Mouse (Mus musculus): ENCODE data around the gene Trim46.

The Trim46 gene

GRCm38 (mm10) chr3:89214681-89215411, 31.3 kb downstream of the Trim46 start, which contains the start of gene Thbs3:
Gene Thbs3, plus strand, starts transcription at chr3:89215180.
- ATAC-seq (ENCODE audit: insufficient number of reproducible peaks, low FRiP score, low TSS enrichment) = no peak

GRCm38 (mm10) chr3:89213803-89214530, 32.1 kb downstream of the Trim46 start:
- ATAC-seq (ENCODE audit: insufficient number of reproducible peaks, low FRiP score, low TSS enrichment) = peak; percentile 79

GRCm38 (mm10) chr3:89210731-89211130, 35.4 kb downstream of the Trim46 start:
- no peak for ATAC-seq (ENCODE audit: insufficient number of reproducible peaks, low FRiP score, low TSS enrichment)

- no peak for ATAC-seq (ENCODE audit: insufficient number of reproducible peaks, low FRiP score, low TSS enrichment)
Measured at GRCm38 (mm10) chr3:89210162-89210561, 35.9 kb downstream of the Trim46 start.

GRCm38 (mm10) chr3:89209731-89210130, 36.4 kb downstream of the Trim46 start:
- ATAC-seq (ENCODE audit: insufficient number of reproducible peaks, low FRiP score, low TSS enrichment) = no peak

- ATAC-seq (ENCODE audit: insufficient number of reproducible peaks, low FRiP score, low TSS enrichment) = no peak
Measured at GRCm38 (mm10) chr3:89208736-89209135, 37.4 kb downstream of the Trim46 start.

- ATAC-seq (ENCODE audit: insufficient number of reproducible peaks, low FRiP score, low TSS enrichment) = no peak
Measured at GRCm38 (mm10) chr3:89208075-89208657, 37.9 kb downstream of the Trim46 start.

GRCm38 (mm10) chr3:89206695-89207094, 39.4 kb downstream of the Trim46 start:
- ATAC-seq (ENCODE audit: insufficient number of reproducible peaks, low FRiP score, low TSS enrichment) = no peak

- ATAC-seq (ENCODE audit: insufficient number of reproducible peaks, low FRiP score, low TSS enrichment) = no peak
Measured at GRCm38 (mm10) chr3:89206079-89206478, 40.0 kb downstream of the Trim46 start.

GRCm38 (mm10) chr3:89203142-89203514, 43.0 kb downstream of the Trim46 start:
- peak; percentile 20; the same call in 1 of the 2 replicates for ATAC-seq (ENCODE audit: insufficient number of reproducible peaks, low FRiP score, low TSS enrichment)

GRCm38 (mm10) chr3:89202253-89203141, 43.6 kb downstream of the Trim46 start, which contains the start of gene Gba:
Gene Gba, plus strand, starts transcription at chr3:89202928.
- ATAC-seq (ENCODE audit: insufficient number of reproducible peaks, low FRiP score, low TSS enrichment) = peak; percentile 61; the same call in 1 of the 2 replicates

- ATAC-seq (ENCODE audit: insufficient number of reproducible peaks, low FRiP score, low TSS enrichment) = no peak
Measured at GRCm38 (mm10) chr3:89199839-89200238, 46.3 kb downstream of the Trim46 start.

- ATAC-seq (ENCODE audit: insufficient number of reproducible peaks, low FRiP score, low TSS enrichment) = peak; percentile 87
Measured at GRCm38 (mm10) chr3:89195979-89196877, 49.9 kb downstream of the Trim46 start.

GRCm38 (mm10) chr3:89193853-89194252, 52.3 kb downstream of the Trim46 start:
- no peak for ATAC-seq (ENCODE audit: insufficient number of reproducible peaks, low FRiP score, low TSS enrichment)

- ATAC-seq (ENCODE audit: insufficient number of reproducible peaks, low FRiP score, low TSS enrichment) = no peak
Measured at GRCm38 (mm10) chr3:89193351-89193750, 52.8 kb downstream of the Trim46 start.

GRCm38 (mm10) chr3:89190436-89190835, 55.7 kb downstream of the Trim46 start:
- no peak for ATAC-seq (ENCODE audit: insufficient number of reproducible peaks, low FRiP score, low TSS enrichment)

GRCm38 (mm10) chr3:89188478-89188875, 57.6 kb downstream of the Trim46 start:
- no peak for ATAC-seq (ENCODE audit: insufficient number of reproducible peaks, low FRiP score, low TSS enrichment)

- ATAC-seq (ENCODE audit: insufficient number of reproducible peaks, low FRiP score, low TSS enrichment) = no peak
Measured at GRCm38 (mm10) chr3:89187690-89188477, 58.2 kb downstream of the Trim46 start.
